Mouse (Mus musculus) stomach, postnatal 0 days (tissue): ENCODE measurements around the gene Inpp5e. TPM values are rescaled to one million over a fixed set of nuclear protein-coding genes. Genes with fewer than 3 reads are reported as not detected.

Experiments
- ATAC-seq: fragments of 200-750 bp; cut with Nextera tagmentation; 2 replicates; pipeline ENCODE4 v1.8.0; 2017; ENCODE audit not compliant: low FRiP score, low TSS enrichment
- DNase-seq: peaks from one replicate; pipeline ENCODE4 v3.0.0-alpha.2; 2016; ENCODE audit warnings: low spot score
- H3K27ac ChIP-seq: fragments of 300-500 bp; sonication (generic); replicated peaks from 2 replicates; pipeline ENCODE4 v1.5.1; 2014; ENCODE audit warnings: mild to moderate bottlenecking, control low read depth
- H3K27me3 ChIP-seq: fragments of 300-500 bp; sonication (generic); 2 replicates; pipeline ENCODE4 v1.6.1; 2014; ENCODE audit warnings: low read length; ENCODE audit not compliant: control insufficient read depth, insufficient read depth
- H3K36me3 ChIP-seq: fragments of 300-500 bp; sonication (generic); 2 replicates; pipeline ENCODE4 v1.6.1; 2014; ENCODE audit warnings: low read length, mixed read lengths; ENCODE audit not compliant: control insufficient read depth, insufficient read depth
- H3K4me1 ChIP-seq: fragments of 300-500 bp; sonication (generic); replicated peaks from 2 replicates; pipeline ENCODE4 v1.6.1; 2014; ENCODE audit warnings: antibody characterized with exemption; ENCODE audit not compliant: control insufficient read depth, insufficient read depth
- H3K4me2 ChIP-seq: fragments of 300-500 bp; sonication (generic); replicated peaks from 2 replicates; pipeline ENCODE4 v1.6.1; 2014; ENCODE audit warnings: low read depth, mild to moderate bottlenecking, control low read depth, moderate library complexity
- H3K4me3 ChIP-seq: fragments of 300-500 bp; sonication (generic); 2 replicates; pipeline ENCODE4 v1.5.1; 2014; ENCODE audit warnings: low read depth, low read length, control low read depth
- H3K9ac ChIP-seq: fragments of 300-500 bp; sonication (generic); 2 replicates; pipeline ENCODE4 v1.6.1; 2014; ENCODE audit warnings: mild to moderate bottlenecking, low read length, control low read depth, mixed read lengths
- H3K9me3 ChIP-seq: fragments of 300-500 bp; sonication (generic); 2 replicates; pipeline ENCODE4 v1.6.1; 2016; ENCODE audit warnings: low read length; ENCODE audit not compliant: control insufficient read depth
- CTCF ChIP-seq: IDR thresholded peaks from 2 replicates; pipeline ENCODE4 v1.5.1; 2016; ENCODE audit warnings: antibody characterized with exemption, low read depth, mild to moderate bottlenecking, moderate library complexity
- EP300 ChIP-seq: optimal IDR thresholded peaks from 2 replicates; pipeline ENCODE3; 2016; ENCODE audit warnings: antibody characterized with exemption
- WGBS: fragments of 180-500 bp; shearing (Covaris S2); extraction: QIAGEN DNeasy Blood & Tissue Kit; methylation state at CpG from one replicate; pipeline ENCODE4 v1.1.7; 2014; 5-methylcytosine and 5-hydroxymethylcytosine counted together
- polyA plus RNA-seq: library from polyadenylated mRNA; unstranded; fragments of >200 nt; fragmentation: Nextera tagmentation; extraction: Ambion mirVana; gene quantifications from 2 replicates; pipeline ENCODE4 v1.2.1, GENCODE M21; 2015

Inpp5e gene
- polyA plus RNA-seq, 1 experiment from 2014 or later: 6.3 TPM

DNA sequence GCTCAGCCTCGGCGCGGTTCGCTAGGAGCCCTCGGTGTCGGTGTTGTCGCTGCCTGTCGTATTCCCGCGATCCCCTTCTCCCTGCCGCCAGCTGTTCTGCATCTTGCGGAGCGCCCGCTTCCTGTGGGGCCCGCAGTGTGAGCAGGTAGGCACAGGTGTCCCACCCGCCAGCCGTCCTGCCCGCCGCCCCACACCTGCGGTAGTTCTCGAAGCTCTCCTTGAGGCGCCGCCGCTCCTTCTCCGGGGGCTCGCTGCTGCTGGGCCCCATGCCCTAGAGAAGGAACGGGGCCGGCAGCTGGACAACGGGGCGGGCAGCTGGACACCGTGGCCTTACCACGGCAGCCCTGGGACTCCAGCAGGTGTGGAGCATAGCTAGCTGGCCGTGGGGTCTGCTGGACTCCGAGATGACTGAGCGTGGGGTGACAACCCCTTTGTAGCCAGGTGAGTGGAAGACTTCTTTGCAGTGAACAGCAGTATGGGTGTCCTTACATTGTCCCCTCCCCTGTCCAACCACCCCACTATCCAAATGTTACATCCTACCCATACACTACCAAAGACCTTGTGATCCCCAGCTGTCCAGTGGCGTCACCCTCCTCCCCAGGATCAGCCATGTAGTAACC lies 56.6 kb downstream of the Inpp5e start:
- WGBS: 3% methylated on average over 36 of the region's 36 CpGs
- Histone ChIP-seq H3K9me3 (no peaks in the 10 kb centered on the region), H3K4me2 (peak overlapping the region; percentile 99), H3K27me3 (no peaks in the 10 kb centered on the region), H3K27ac (0 out of 2 replicates have a peak overlapping the region, but pooled peaks have one; percentile 40), H3K4me1 (no peaks in the 10 kb centered on the region; the same call in 1 of the 2 replicates), H3K9ac (peak overlapping the region; percentile 96), H3K36me3 (no peaks in the 10 kb centered on the region), H3K4me3 (peak overlapping the region; percentile 79)
- TF ChIP-seq EP300: no peak
- no peak for TF ChIP-seq CTCF
- DNase-seq: peak; percentile 60
- peak; percentile 12; the same call in 1 of the 2 replicates for ATAC-seq

DNA sequence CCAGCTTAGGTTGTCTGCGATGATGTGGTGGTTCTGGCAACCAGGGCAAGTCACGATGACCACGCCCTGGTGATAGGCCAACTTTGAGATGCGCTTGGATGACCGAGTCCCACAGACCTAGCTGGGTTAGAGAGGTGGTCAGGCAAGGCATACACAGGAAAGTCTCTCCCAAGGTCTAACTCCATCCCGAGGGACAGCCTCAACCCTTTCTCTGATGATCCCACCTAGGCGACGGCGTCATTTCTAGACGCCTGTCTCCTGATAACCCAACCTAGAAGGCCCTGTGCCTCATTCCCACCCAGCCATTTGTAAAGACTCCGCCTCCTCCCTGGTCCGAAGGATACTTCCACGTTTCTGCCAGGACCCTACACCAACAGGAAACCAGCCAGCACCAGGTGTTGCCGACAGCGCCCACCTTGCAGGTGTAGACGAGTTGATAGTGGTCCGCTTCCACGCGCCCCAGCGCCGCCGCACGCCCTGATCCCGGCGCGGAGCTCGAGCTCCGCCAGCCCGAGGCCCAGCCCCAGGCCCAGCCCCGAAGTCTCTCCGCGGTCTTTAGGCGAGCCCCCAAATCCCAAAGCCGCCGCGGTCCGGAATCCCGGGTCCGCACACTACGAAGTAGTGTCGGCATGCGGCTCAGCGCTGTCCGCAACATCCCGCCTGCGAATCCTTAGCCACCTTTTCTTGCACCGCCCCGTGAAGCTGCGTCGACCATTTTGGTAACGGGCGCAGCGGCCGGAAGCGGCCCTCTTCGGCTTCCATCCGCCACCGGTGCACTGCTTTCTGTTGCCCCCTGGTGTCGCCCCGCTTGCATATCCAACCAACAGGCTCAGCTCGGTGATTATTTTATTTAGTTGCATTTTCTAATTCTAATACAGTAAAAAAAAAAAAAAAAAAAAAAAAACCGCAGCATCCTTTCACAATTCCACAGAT lies 57.4 kb downstream of the Inpp5e start, which contains the start of gene Dnlz:
Dnlz (minus strand) TSS at position 753 of the 933 bp plus-strand sequence.
- H3K36me3 ChIP-seq: no peaks in the 10 kb centered on the region
- peak within 1 kb of the TSS; percentile 87 for H3K27ac ChIP-seq
- DNase-seq: peak; percentile 93
- no peaks in the 10 kb centered on the region for H3K9me3 ChIP-seq
- peak within 1 kb of the TSS; percentile 79 for H3K4me3 ChIP-seq
- no peaks in the 10 kb centered on the region for H3K27me3 ChIP-seq
- H3K4me1 ChIP-seq: no peaks in the 10 kb centered on the region; the same call in 1 of the 2 replicates
- peak within 1 kb of the TSS; percentile 99 for H3K4me2 ChIP-seq
- peak within 1 kb of the TSS; percentile 96 for H3K9ac ChIP-seq
- WGBS: 2% methylated on average over 62 of the region's 62 CpGs
- peak; percentile 80 for ATAC-seq
- TF ChIP-seq CTCF (peak; percentile 85), EP300 (no peak)

DNA sequence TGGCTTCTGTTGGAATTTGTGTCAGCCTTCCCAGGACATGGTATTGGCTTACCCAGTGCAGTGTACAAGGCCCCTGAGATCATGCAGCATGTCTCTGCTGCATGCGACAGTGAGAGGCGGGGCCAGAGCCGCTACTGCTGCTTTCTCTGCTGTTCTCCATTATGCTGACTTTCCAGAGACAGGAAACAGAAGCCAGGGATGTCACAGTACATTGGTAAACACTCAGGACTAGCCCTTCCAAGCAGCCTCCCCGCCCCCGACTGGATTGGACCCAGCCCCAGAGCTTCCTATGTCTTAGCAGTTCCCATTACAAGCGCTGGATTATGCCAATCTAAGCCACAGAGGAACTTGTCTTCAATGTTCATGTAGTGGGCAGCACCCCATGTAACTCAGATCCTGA lies 60.8 kb downstream of the Inpp5e start:
- peaks cover 5% of the 10 kb centered on the region; the same call in 1 of the 2 replicates for H3K36me3 ChIP-seq
- no peaks in the 10 kb centered on the region; the same call in 1 of the 2 replicates for H3K4me1 ChIP-seq
- H3K4me2 ChIP-seq: no peak overlapping the region
- peak overlapping the region; percentile 35; the same call in 1 of the 2 replicates for H3K27ac ChIP-seq
- H3K9me3 ChIP-seq: no peaks in the 10 kb centered on the region
- TF ChIP-seq CTCF: no peak
- H3K27me3 ChIP-seq: no peaks in the 10 kb centered on the region
- ATAC-seq: no peak
- H3K4me3 ChIP-seq: no peak overlapping the region
- no peak for DNase-seq
- 43% methylated on average over 6 of the region's 6 CpGs for WGBS
- H3K9ac ChIP-seq: no peak overlapping the region

Other genes with a start within 250 kb of the Inpp5e start
- not detected in 2 replicates for gene Lhx3, start 200.9 kb downstream of the Inpp5e start, polyA plus RNA-seq
- gene Qsox2, start 171.7 kb downstream of the Inpp5e start, polyA plus RNA-seq: 10.7 and 11.2 TPM in 2 replicates
- 0.21 and 0.40 TPM in 2 replicates for gene Ccdc187, start 114.6 kb downstream of the Inpp5e start, polyA plus RNA-seq
- gene Gpsm1, start 93.7 kb downstream of the Inpp5e start, polyA plus RNA-seq: 20.4 and 20.9 TPM in 2 replicates
- gene Dnlz, start 57.1 kb downstream of the Inpp5e start, polyA plus RNA-seq: 15.1 and 16.6 TPM in 2 replicates
- 0.51 and 0.55 TPM in 2 replicates for gene Card9, start 48.3 kb downstream of the Inpp5e start, polyA plus RNA-seq
- 7.4 and 9.5 TPM in 2 replicates for gene Snapc4, start 28.6 kb downstream of the Inpp5e start, polyA plus RNA-seq
- 52.6 and 58.9 TPM in 2 replicates for gene Entr1, start 19.9 kb downstream of the Inpp5e start, polyA plus RNA-seq
- 53.3 and 55.4 TPM in 2 replicates for gene Pmpca, start 19.9 kb downstream of the Inpp5e start, polyA plus RNA-seq
- gene Sec16a, start 36.0 kb upstream of the Inpp5e start, polyA plus RNA-seq: 10.6 and 11.7 TPM in 2 replicates
- 4.8 and 5.6 TPM in 2 replicates for gene Notch1, start 107.5 kb upstream of the Inpp5e start, polyA plus RNA-seq
- gene Egfl7, start 170.8 kb upstream of the Inpp5e start, polyA plus RNA-seq: 49.7 and 54.3 TPM in 2 replicates
- 0.18 TPM in 1 of 2 replicates, not detected in the other for gene Gm20532, start 177.4 kb upstream of the Inpp5e start, polyA plus RNA-seq
- gene Agpat2, start 195.2 kb upstream of the Inpp5e start, polyA plus RNA-seq: 109 and 120 TPM in 2 replicates
- gene Fam69b, start 219.3 kb upstream of the Inpp5e start, polyA plus RNA-seq: 10.9 and 13.4 TPM in 2 replicates